Mouse (Mus musculus) megakaryocyte progenitor cell, adult 5-6 weeks (primary cell): ENCODE data around the gene Acadl. TPM values are rescaled to one million over a fixed set of nuclear protein-coding genes. Genes with fewer than 3 reads are reported as not detected.

Experiments used
- ATAC-seq: replicated peaks from 2 replicates; pipeline ENCODE4 v1.8.0; 2016; ENCODE audit warnings: mild to moderate bottlenecking, moderate TSS enrichment, inconsistent platforms; ENCODE audit not compliant: poor library complexity
- total RNA-seq, 2 experiments: library from RNA; stranded (forward) in 1 of 2; stranded (reverse) in 1 of 2; fragments of 157-497, 149-512 nt in 1 of 2; fragments of 200-1000 nt in 1 of 2; gene quantifications; 2 replicates each; pipeline versions ENCODE4 v1.2.3 to v1.2.4; 2015 to 2017

Acadl gene
- total RNA-seq, 2 experiments from 2014 or later = 42.3 to 89.0 TPM

- ATAC-seq = no peak
Measured at GRCm38 (mm10) chr1:66792838-66793466, 70.1 kb downstream of the Acadl start.

GRCm38 (mm10) chr1:66782296-66782695, 80.8 kb downstream of the Acadl start:
- ATAC-seq = peak; percentile 42

GRCm38 (mm10) chr1:66781027-66781426, 82.0 kb downstream of the Acadl start:
- peak; percentile 74 for ATAC-seq

Other genes starting within 250 kb of the Acadl start
- 62.2 and 65.0 TPM in 2 replicates for gene Rpe, start 162.4 kb downstream of the Acadl start, total RNA-seq (2015)
- gene Rpe, start 162.4 kb downstream of the Acadl start, total RNA-seq (2017) = 61.4 and 68.6 TPM in 2 replicates
- 36.7 and 45.4 TPM in 2 replicates for gene Kansl1l, start 45.7 kb downstream of the Acadl start, total RNA-seq (2015)
- gene Kansl1l, start 45.7 kb downstream of the Acadl start, total RNA-seq (2017) = 24.2 and 28.1 TPM in 2 replicates
- gene Myl1, start 82.1 kb upstream of the Acadl start, total RNA-seq (2015) = not detected in 2 replicates
- gene Myl1, start 82.1 kb upstream of the Acadl start, total RNA-seq (2017) = not detected in 2 replicates
- gene Lancl1, start 175.6 kb upstream of the Acadl start, total RNA-seq (2015) = 49.9 and 50.4 TPM in 2 replicates
- gene Lancl1, start 175.6 kb upstream of the Acadl start, total RNA-seq (2017) = 29.6 and 38.9 TPM in 2 replicates